Mouse (Mus musculus) left cerebral cortex, adult 2 months (tissue): ENCODE measurements at regions not wholly inside any gene's neighbourhood (a gene's known extent, or its start where the extent isn't known, plus 50 kb on each side); places are given as distances from the start of the nearest gene placed in this dataset.

ENCODE experiments used
- DNase-seq, 2 experiments: peaks; one replicate each; pipeline ENCODE4 v3.0.0; 2021 to 2022; ENCODE audit warnings: low spot score in 2 of 2, mixed read lengths in 1 of 2; ENCODE audit errors: extremely low spot score in 1 of 2
- H3K27ac ChIP-seq: fragments of 200-600 bp; 2 replicates; pipeline ENCODE4 v1.8.1; 2022
- H3K4me3 ChIP-seq: fragments of 200-600 bp; 2 replicates; pipeline ENCODE4 v1.8.1; 2022
- CTCF ChIP-seq: fragments of 200-600 bp; IDR thresholded peaks from 2 replicates; pipeline ENCODE4 v1.8.1; 2022; ENCODE audit warnings: antibody characterized with exemption, mild to moderate bottlenecking, moderate library complexity
- intact Hi-C: fragments of 180-260 bp; cut with DNase I; formaldehyde crosslinking; loops from one replicate; pipeline ENCODE4 v1.15.1; 2025

DNA sequence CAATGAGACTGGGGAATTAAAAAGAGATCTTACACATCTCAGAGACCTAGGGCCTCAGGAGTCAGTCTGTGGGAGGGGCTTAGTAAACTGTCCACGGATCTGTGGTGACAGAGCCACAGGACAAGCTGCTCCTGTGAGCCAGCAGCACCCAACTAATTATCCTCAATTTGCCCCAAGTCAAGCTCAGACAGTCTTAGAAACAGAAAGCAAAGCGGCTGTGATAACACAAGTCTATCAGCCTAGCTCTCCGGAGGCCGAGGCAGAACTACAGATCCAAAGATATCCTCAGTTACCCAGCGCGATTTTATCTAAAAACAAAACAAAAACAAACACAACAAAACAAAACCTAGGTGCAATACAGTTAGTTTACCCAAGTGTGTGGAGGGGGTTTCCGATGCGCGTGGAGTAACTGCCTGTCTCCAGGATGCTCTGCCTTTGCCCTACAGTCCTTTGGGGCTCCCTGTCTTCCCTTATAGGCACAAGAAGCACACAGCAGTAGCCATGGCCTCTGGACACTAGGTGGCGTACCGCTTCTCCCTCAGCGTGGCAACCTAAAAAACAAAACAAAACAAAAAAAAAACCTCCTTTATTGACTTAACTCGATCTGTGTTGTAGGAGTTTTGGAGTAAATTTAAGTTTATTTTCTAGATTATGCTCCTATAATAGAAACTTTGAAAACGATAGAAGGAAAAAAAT is 54.7 kb upstream of the Cand1 start:
- Histone ChIP-seq H3K4me3 (no peak overlapping the region), H3K27ac (no peak overlapping the region)
- intact Hi-C loops: loop anchor here (5.0 kb wide), 1 partner anchor 348 kb away; no protein-coding TSS in a partner anchor
- peak; percentile 23 to 39 for DNase-seq
- peak; percentile 75 for TF ChIP-seq CTCF

DNA sequence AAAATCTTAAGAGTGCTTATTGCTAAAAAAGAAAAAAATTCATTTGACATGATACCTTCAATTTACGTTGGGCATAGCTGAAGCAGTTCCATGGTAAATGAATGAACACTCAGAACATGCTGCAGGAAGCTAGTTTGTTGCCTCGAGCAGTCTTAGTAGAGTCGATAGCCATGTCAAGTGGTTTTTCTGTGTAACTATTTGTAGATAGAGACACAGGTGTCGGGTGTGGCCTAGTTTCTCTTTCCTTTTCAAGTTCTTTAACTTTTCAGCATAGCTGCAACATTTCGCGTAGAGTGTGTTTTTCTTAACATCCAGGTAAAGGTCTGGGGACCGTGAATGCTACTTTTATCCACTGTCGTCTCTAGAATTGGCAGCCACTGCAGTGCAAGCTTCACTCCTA is 53.5 kb upstream of the Cand1 start:
- no peak for DNase-seq
- TF ChIP-seq CTCF: no peak
- Histone ChIP-seq H3K27ac (no peak overlapping the region), H3K4me3 (no peak overlapping the region)
- intact Hi-C loops: no loop called here
